Mouse (Mus musculus): ENCODE results near the gene Ybx2. TPM values are rescaled to one million over a fixed set of nuclear protein-coding genes. Genes with fewer than 3 reads are reported as not detected.
"Not testable (repeated sequence)": the region's sequence is repeated elsewhere in the genome, so short reads cannot be mapped to it uniquely, and the experiment has no call there.

Ybx2 gene
- polyA plus RNA-seq, 2 experiments from 2014 or later: not detected

DNA sequence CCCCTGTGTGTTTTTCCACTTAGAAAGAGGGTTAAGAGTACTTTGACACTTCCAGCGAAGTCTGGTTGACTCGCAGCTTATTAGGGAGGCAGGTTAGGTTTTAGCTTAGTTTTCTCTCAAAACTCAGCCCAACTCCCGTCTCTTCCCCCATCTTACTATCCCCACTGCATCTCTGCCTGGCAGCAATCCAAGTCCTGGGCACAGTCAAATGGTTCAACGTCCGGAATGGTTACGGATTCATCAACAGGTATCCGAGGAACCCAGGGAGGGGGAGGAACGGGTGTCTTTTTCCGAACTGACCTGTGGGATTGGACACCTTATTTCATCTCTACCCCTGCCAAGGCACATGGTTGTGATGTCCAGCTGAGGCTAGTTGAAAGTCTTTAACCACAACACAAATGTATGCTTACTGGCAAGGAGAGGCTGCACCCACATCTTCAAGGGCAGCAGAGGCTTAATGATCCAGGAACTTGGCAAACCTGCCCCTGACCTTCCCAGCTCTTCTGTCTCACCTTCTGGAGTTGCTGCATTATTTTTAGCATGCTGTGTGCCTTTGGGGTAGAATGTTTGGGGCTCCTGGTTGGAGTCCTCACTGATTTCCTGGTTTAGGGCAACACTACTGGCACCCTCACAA is 1.2 kb downstream of the Ybx2 start:
- ATAC-seq: no peak

DNA sequence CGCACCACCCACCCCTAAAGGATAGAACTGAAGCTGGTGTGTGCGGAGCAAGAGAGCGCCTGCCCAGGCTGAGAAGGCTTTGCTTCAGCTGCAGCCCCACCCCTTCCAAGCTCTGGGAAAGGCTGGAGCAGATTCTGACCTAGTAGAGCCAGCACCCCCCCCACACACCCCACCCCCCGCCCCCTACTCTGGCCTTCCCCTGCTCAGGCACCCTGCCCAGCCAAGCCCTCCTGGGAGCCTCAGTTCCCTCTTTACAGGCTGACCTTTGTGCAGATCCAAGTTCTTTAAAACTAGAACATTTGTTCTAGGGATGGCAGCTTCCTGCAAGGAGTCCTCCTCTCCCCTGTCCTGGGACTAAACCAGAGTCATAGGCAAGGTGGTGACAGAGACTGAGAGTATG is 1.8 kb downstream of the Ybx2 start:
- no peak for ATAC-seq

DNA sequence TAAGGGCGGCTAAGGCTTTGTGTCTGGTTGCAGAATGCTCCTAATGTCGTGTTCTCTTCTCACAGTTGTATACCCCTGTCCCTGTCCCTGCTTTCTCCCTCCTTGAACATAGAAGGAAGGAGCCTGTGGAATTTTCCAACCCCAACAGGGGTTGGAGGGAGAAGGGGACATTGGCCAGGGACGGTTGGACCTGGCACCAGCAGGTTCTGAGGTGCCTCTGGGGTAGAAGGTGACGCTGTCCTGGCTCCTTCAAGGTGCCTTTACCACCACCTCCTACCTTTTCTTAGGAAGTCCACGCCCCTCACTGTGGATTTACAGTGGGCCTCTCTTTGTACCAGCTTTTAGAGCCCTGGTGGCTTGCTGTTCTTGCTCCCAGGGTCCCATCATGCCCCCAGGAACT is 2.2 kb downstream of the Ybx2 start:
- no peak for ATAC-seq

DNA sequence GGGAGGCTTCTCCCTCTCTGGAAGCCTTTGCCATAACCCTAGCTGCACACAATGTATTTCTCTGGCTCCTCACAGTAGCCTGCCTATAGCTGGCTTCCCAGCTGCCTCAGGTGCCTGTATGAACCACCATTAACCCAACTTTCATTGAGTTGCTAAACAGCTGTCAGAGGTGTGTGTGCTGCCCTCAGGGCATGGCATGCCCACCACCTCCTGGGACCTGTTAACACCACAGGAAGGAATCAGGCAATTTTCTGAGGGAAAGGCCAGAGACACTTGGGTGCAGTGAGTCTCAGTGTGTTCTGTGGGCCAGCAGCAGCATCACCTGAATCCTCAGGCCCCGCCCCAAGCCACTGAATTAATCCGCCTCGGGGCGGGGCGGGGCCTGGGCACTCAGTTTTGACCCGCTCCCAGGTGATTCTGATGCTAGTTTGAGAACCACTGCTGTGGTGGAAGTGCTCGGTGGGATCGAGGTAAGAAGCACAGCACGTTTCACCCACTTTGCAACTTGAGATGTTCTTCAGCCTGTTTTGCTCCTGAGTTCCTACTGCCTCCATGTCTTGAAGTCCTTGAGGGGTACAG is 2.9 kb downstream of the Ybx2 start:
- no peak for ATAC-seq

DNA sequence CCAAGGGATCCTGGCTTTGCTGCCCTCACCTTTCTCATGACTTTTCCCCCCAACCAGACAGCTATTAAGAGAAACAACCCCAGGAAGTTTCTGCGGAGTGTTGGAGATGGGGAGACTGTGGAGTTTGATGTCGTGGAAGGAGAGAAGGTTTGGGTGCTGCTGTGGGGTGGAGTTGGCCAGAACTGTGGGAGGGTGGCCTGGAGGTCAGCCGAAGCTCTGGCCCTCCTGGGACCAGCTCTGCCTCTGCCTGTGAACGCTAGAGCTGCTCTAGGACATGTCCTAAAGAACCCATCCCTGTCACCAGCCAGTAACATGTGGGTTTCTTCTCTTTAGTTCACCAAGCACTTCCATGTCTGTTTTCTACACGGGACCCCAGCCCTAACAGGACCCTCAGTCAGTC is 3.6 kb downstream of the Ybx2 start:
- ATAC-seq: no peak

DNA sequence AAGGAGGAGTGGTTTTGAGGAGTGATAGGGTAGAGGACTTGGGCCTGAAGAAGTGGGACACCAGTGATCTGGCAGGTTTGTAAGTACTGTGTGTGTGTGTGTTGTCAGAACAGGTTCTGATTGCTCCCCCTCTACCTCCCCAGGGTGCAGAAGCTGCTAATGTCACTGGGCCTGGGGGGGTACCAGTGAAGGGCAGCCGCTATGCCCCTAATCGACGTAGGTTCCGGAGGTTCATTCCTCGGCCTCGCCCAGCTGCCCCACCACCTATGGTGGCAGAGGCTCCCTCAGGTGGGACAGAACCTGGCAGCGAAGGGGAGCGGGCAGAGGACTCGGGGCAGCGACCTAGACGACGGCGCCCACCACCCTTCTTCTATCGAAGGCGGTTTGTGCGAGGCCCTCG is 4.1 kb downstream of the Ybx2 start:
- ATAC-seq: no peak

DNA sequence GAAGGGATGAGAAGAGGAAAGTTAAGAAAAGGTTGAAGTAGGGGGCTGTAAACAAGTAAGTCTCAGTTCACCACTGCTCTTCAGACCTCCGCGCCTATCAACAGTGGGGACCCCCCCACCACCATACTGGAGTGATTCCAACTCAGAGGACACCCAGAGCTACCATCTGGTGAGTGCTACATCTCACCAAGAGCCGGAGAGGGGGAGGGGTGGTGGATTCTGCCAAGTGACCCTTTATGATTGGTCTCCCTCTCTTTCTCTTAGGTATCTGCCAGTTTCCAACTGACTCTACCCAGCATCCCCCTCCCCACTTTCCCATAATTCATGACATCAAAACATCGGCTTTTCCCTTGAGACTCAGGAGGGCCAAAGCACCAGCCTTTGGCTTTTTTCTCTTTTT is 5.4 kb downstream of the Ybx2 start:
- no peak for ATAC-seq

DNA sequence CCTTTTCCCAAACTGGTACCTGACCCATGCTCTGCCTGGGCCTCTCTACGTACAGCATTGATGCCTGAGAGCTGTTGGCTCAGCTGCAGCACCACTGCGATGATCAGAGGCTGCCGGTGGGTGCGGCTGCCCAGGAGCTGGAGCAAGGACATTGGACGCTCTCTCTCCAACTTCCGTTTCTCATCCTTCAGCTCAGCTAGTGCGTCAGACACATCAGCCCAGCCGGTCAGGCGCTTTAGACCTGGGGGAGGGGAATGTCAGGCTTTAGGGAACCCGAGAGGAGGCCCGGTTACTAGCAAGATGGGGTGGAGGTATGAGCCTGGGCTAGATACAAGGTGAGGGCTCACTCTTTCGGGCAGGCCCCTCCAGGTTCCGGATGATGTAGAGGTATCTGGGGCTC is 9.6 kb downstream of the Ybx2 start:
- ATAC-seq: no peak

DNA sequence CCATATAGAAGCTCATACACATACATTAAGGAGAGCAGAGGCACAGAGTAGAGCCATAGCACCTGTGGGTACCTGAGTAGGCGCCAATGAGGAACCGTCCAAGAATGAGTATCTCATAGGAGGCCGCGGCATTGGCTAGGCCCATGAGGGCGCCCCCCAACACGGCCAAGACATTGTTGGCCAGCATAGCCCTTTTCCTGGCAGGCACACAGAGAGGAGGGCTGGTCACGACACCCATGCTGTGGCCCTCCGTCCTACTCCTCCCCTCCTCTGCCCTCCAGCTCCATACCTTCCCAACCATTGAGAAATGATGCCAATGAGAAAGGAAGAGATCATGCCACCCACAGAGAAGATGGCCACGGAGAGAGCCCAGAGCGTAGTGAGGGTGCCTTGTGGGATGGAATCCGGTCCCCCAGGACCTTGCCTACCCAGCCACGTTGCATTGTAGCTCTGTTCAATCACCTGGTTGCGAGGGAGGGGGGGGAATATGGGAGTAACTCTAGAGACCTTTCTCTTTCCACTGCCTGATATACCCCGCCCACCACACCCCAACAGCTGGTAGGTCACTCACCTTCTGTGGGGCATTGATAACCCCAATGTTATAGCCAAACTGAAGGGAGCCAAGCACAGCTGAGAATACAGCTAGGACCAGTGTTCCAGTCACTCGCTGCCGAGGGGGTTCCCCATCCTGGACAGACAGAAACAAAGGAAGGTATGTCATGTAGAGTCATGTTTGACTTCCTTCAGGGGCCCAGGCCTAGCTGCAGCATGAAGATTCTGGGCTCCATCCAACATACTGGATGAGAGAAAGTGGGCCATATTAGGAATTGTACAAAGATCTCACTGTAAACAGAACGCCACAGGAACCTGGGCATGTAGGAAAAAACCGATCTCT is 10.6 kb downstream of the Ybx2 start:
- no peak for ATAC-seq

DNA sequence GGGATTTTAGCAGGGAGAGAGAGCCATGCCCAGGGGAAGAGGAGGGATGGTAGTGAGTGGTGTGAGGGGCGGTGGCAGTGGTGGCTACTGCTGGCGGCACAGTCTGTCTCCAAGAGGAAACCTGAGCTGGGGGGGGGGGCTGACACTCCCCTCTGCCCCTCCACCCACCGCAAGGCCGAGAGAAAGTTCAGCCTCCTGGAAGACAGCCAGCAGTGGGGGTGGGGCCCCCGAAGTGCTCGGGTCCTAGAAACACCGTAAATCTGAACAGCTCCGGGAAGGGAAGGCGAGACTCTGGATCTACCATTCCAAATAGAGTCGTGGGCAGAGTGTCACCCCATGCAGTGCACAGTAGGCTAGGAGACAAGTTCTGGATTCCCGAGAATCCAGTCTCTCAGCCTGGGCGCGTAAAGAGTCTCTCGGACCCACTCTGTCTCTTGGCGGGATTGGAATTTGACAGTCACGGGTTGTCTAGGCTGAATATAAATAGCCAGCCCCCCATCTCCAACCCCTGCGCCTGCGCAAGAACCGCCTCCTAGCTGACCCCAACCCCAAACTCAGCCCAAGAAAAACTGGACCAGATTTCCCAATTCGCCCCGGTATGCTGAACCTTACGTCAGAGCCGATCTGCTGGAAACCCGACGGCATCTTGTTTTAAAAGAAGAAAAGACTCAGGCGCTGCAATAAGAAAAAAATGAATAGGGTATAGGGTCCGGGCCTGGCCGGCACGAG is 11.9 kb downstream of the Ybx2 start:
- no peak for ATAC-seq

DNA sequence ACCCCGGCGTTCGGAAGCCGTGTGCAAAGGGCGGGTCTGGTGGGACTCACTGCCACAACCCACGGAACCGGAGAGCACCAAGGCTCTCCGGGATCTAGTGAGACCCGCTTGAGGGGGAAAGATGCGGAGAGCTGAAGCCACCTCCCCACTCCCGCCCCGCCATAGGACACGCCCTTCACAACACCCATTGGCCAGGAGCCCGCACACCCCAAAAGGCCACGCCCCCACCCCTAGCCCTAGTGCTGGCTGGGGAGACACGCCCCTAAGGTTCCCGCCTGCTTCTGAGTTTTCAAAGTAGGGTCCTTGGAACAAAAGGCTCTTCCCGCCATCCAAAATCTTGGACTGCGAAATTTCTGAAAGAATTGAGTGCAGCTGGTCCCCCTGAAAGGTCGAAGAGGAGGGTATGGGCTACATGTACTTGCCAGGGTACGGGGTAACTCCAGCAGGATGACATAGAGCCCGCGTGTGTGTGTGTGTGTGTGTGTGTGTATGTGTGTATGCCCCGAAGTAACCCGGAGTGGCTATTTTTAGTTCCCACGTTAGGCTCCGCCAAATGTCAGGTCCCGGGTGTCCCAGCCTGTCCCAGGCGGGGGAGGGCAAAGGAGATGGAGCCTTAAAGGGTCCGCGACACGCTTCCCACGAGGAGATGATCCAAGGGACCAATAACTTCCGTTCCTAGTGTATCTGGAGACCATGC is 12.6 kb downstream of the Ybx2 start, which contains the start of gene Slc2a4:
Gene Slc2a4 (minus strand): TSS at position 123 of the 697 bp plus-strand sequence.
- ATAC-seq: peak; percentile 82

DNA sequence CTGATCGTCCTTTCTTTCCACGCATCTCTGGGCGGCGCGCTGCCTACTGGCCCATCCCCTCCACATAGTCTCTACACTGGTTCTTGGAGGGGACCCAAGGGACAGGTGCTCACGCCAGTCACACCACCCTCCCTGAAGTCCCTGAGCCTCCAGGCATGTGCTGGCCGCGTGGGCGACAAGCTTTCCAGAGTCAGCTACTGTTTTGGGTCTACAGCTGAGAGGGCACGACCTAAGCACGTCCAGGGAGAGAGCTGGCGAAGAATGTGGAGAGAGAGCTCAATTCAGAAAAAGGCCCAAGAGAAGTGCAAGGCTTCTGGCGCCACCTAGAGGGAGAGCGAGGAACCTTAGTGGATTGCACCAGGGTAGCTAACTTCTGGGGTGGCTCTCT is 13.2 kb downstream of the Ybx2 start:
- peak; percentile 65 for ATAC-seq

DNA sequence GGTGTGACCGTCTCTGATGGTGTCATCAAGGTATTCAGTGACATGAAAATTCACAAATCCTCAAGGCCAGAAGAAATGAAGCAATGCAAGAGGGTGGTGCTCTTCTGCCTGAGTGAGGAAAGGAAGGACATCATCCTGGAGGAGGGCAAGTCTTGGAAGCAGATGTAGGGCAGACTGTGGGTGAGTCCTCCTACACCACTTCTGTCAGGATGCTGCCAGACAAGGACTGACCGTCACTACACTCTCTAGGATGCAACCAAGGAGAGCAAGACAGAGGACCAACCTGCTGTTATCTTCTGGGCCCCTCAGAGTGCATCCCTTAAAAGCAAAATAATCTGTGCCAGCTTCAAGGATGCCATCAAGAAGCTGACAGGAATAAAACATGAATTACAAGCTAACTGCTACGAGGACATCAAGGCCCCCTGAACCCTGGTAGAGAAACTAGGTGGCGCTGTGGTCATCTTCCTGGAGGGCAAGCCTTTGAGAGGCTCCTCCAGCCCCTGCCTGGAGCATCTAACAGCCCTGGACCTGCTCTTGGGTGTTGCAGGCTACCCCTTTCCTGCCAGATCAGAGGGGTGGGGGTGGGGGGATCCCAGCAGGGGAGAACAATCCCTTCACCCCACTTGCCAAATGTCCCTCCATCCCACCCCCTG is 15.3 kb downstream of the Ybx2 start:
- no peak for ATAC-seq

DNA sequence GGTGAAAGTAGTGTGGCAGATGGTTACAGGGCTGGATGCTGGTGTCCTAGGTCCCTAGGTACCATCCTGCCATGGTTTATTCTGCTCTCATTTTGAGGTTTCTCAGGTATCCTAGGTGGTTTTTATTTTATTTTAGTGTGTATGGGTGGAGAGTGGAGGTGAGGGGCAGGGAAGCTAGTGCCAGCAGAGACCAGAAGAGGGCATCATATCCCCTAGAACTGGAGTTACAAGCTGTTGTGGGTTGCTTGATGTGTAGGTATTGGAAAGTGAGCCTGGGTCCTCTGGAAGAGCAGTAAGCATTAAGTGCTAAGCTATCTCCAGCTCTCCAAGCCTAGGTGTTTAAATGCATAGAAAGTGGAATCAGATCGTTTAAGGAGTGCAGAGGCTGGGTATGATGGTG is 16.7 kb downstream of the Ybx2 start:
- ATAC-seq: no peak

DNA sequence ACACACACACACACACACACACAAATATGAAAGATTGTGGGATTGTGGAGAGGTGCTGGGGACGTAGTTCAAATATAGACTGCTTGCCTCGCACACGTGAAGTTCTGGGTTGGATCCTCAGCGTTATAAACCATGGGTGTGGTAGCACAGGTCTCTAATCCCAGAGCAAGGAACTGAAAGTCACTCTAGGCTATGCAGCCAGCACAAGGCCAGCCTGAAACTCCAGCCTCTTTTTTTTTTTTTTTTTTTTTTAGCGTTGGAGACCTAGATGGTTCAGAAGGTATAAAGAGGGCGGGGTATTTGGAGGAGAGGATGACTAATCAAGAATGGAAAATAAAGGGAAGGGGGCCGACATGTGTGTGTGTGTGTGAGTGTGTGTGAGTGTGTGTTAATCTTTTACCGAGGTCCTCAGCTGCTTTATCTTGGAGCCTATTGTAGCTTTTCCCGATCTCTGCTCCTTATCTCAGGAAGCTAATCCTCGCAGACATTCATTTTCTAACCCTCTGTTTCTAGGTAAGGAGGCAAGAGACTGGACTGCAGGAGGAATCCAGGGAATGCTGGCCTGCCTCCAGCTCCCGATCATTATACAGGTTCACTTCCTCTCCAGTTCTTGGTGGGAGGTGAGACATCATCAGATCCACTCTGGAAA is 17.8 kb downstream of the Ybx2 start:
- ATAC-seq: no peak

DNA sequence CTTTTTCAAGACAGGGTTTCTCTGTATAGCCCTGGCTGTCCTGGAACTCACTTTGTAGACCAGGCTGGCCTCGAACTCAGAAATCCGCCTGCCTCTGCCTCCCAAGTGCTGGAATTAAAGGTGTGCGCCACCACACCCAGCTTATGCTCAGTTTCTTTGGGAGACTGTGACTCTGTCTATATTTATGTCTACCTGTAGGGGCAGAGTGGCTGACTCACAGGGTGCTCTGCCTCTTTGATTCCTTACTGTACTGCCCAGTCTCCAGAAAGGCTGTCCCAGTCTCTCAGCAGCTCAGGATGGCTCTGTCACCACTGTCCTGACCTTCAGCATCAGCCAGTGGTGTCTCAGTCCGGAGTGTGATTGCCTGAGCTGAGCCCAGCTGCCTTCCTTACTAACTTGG is 20.0 kb downstream of the Ybx2 start:
- not testable (repeated sequence) for ATAC-seq

DNA sequence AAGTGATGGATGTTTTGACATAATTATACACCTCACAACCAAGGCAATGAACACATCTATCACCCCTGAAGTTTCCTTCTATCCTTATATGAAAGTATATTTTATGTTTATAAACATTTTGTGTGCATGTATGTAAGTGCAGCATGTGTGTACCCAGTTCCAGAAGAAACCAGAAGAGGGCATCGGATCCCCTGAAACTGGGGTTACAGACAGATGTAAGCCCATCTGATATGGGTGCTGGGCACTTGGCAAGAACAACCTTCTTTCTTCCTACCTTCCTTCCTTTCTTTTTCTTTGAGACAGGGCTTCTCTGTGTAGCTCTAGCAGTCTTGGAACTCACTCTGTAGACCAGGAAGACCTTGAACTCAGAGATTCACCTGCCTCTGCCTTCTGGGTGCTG is 20.6 kb downstream of the Ybx2 start:
- ATAC-seq: no peak

DNA sequence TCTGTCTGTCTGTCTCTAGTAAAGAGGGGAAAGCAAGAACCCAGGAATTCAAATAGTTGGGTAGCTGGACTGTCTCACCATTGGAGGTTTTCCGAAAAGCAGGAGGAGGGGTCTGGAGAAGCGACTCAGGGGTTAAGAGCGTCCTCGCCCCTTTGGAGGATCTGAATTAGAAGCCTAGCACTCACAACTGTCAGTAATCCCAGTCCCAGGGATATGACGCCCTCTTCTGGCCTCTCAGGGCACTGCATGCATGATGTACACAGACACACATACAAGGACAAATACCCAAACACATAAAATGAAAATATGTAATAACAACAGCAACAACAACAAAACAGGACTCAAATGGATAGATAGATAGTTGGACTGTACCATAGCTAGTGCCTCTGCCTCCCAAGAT is 25.0 kb downstream of the Ybx2 start:
- no peak for ATAC-seq

DNA sequence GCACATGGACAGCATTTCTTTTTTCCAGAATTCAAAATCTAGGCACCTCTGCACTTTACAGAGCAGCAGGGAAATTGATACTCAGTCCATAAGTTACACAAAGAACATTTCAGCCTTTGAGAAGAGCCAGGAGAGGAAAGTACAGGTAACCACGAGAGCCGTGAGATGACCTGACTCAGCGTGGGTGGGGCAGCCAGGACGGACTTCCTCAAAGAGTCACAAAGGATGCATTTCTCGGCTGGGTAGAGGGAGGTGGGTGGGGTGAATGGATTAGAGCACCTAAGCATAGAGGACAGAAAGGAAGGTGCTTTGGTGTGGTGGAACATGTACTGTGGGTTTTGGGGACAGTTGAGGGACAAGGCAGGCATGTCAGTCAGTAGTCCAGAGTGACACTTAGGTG is 26.2 kb downstream of the Ybx2 start:
- ATAC-seq: no peak

DNA sequence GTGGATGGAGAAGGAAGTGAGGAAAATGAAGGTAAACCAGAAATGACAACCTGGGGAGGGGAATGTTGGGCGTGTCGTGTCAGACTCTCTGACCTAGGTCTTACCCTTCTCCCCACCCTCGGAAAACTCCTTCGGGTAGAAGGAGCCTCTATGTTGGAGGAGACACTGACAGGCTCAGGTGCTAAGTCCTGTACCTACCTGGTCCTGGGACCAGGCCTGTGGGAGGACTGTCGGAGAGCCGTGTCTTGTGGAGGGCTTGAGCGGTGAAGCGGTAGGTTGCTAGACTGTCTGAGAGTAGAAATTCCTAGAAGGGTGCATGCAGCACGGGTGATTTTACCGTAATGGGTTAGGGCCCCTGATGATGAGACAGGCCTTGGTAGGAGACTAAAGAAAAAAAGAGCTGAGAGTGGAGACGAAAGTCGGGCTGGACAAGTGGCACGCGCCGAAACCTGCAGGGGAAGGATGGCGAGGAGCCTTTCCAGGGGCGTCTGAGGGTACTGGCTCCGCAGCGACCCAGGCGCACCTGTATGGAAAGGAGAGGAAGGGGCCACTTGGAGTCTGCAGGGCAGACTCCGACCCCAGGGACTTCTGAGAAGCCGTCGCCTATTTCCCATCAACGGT is 29.2 kb downstream of the Ybx2 start, which contains the start of gene Cldn7:
Gene Cldn7 (plus strand): TSS at position 130 of the 621 bp plus-strand sequence.
- ATAC-seq: no peak

Measured in activated CD4-positive, CD25-positive, alpha-beta regulatory T cell, adult 4 months (primary cell).